ENCODE assay signal across 8 mouse cellular contexts in genomic region chr4:34922177-34922870, GRCm38 (mm10). TPM values are rescaled to one million over a fixed set of nuclear protein-coding genes. Genes with fewer than 3 reads are reported as not detected.
DNase-seq lines count a peak whose midpoint lies in the region; ATAC-seq and TF ChIP-seq lines count a peak whose summit lies in the region.

No protein-coding gene starts in this region.

- no peaks in the 10 kb centered on the region for H3K9me3 ChIP-seq in liver, embryonic 12.5 days (replicated peaks)
- no peaks in the 10 kb centered on the region for H3K9me3 ChIP-seq in hindbrain, embryonic 13.5 days
- H3K9me3 ChIP-seq in neural tube, embryonic 12.5 days, result no peaks in the 10 kb centered on the region

- TF ChIP-seq POLR2A in liver, adult 2 months (IDR thresholded peaks at IDR 0.05; ENCODE audit: extremely low read depth, insufficient read depth, low read length), result no peak

- no peaks in the 10 kb centered on the region for H3K36me3 ChIP-seq in liver, adult 2 months (ENCODE audit: control insufficient read depth, insufficient read depth, low read length)
- H3K36me3 ChIP-seq in liver, embryonic 12.5 days, result no peaks in the 10 kb centered on the region
- no peaks in the 10 kb centered on the region for H3K36me3 ChIP-seq in hindbrain, embryonic 13.5 days
- H3K36me3 ChIP-seq in neural tube, embryonic 12.5 days, result no peaks in the 10 kb centered on the region

- no peak for ATAC-seq in liver, embryonic 12.5 days
- ATAC-seq in hindbrain, embryonic 13.5 days (ENCODE audit: low FRiP score), result peak; percentile 57; the same call in 1 of the 2 replicates
- peak; percentile 63; the same call in 1 of the 2 replicates for ATAC-seq in neural tube, embryonic 12.5 days (ENCODE audit: low FRiP score, low read depth)

- no peak overlapping the region for H3K27ac ChIP-seq in liver, adult 2 months (replicated peaks; ENCODE audit: insufficient read depth, low read depth, low read length)
- no peak overlapping the region for H3K27ac ChIP-seq in liver, embryonic 12.5 days
- no peak overlapping the region for H3K27ac ChIP-seq in hindbrain, embryonic 13.5 days
- H3K27ac ChIP-seq in neural tube, embryonic 12.5 days, result no peak overlapping the region

- DNase-seq in liver, adult 2 months (ENCODE audit: extremely low read depth, low read depth, low spot score), result peak; percentile 55
- peak; percentile 84 for DNase-seq in ZHBTc4 (ENCODE audit: low read depth, low spot score)
- DNase-seq in embryo, embryonic 10.5 days (ENCODE audit: low spot score), result peak; percentile 85
- DNase-seq in left cerebral cortex, adult 18-20 months (ENCODE audit: low spot score in 2 of 2), result peak; percentile 42 to 43
- no peak for DNase-seq in ovary, postnatal 36 days (ENCODE audit: low spot score)

- H3K9ac ChIP-seq in liver, adult 2 months (ENCODE audit: low read depth, low read length), result no peak overlapping the region
- H3K9ac ChIP-seq in liver, embryonic 12.5 days, result no peak overlapping the region
- no peak overlapping the region for H3K9ac ChIP-seq in hindbrain, embryonic 13.5 days
- no peak overlapping the region for H3K9ac ChIP-seq in neural tube, embryonic 12.5 days

- peak; percentile 67 for TF ChIP-seq CTCF in liver, adult 2 months (IDR thresholded peaks at IDR 0.05; ENCODE audit: low read depth, low read length)

- no peak overlapping the region for H3K4me2 ChIP-seq in liver, embryonic 12.5 days
- no peak overlapping the region for H3K4me2 ChIP-seq in hindbrain, embryonic 13.5 days
- no peak overlapping the region for H3K4me2 ChIP-seq in neural tube, embryonic 12.5 days (replicated peaks)

- 49% methylated on average over 6 of the region's 6 CpGs for WGBS in liver, adult 2 months
- 55% methylated on average over 6 of the region's 6 CpGs for WGBS in liver, embryonic 12.5 days (ENCODE audit: insufficient replicate concordance)
- 69% methylated on average over 6 of the region's 6 CpGs for WGBS in hindbrain, embryonic 13.5 days
- WGBS in neural tube, embryonic 12.5 days, result 67% methylated on average over 6 of the region's 6 CpGs

- H3K4me1 ChIP-seq in liver, adult 2 months (ENCODE audit: control insufficient read depth, insufficient read depth, low read length), result no peaks in the 10 kb centered on the region
- no peaks in the 10 kb centered on the region for H3K4me1 ChIP-seq in liver, embryonic 12.5 days
- H3K4me1 ChIP-seq in hindbrain, embryonic 13.5 days (replicated peaks), result no peaks in the 10 kb centered on the region
- 0 out of 2 replicates have a peak, but pooled peaks cover 4% of the 10 kb centered on the region for H3K4me1 ChIP-seq in neural tube, embryonic 12.5 days

- H3K79me2 ChIP-seq in liver, adult 2 months (ENCODE audit: control insufficient read depth, insufficient read depth, low read length), result no peaks in the 10 kb centered on the region

- no peaks in the 10 kb centered on the region for H3K27me3 ChIP-seq in liver, adult 2 months (ENCODE audit: control insufficient read depth, insufficient read depth, low read length)
- H3K27me3 ChIP-seq in liver, embryonic 12.5 days (replicated peaks), result peaks cover 4% of the 10 kb centered on the region; the same call in 1 of the 2 replicates
- no peaks in the 10 kb centered on the region for H3K27me3 ChIP-seq in hindbrain, embryonic 13.5 days
- H3K27me3 ChIP-seq in neural tube, embryonic 12.5 days (replicated peaks), result no peaks in the 10 kb centered on the region

- no peak overlapping the region for H3K4me3 ChIP-seq in liver, adult 2 months (ENCODE audit: insufficient read depth, low read depth, low read length)
- no peak overlapping the region for H3K4me3 ChIP-seq in liver, embryonic 12.5 days
- H3K4me3 ChIP-seq in hindbrain, embryonic 13.5 days, result no peak overlapping the region
- H3K4me3 ChIP-seq in neural tube, embryonic 12.5 days, result no peak overlapping the region

RNA-seq across cellular contexts. Expression of gene Cga, which starts 28.7 kb away (rescaled TPM):
- 0.46 TPM in 1 of 2 replicates, not detected in the other for total RNA-seq in liver, adult 2 months (2014; rRNA removed)
- polyA plus RNA-seq in liver, adult 2 months (2012; rRNA removed), result 0.46 and 0.88 TPM in 2 replicates
- 0.20 TPM in 1 of 2 replicates, not detected in the other for polyA plus RNA-seq in liver, embryonic 12.5 days (2016; fragmentation: Nextera tagmentation; extraction: Ambion mirVana)
- polyA plus RNA-seq in hindbrain, embryonic 13.5 days (2015; fragmentation: Nextera tagmentation; extraction: Ambion mirVana), result 0.50 TPM in 1 of 2 replicates, not detected in the other
- not detected for total RNA-seq in left cerebral cortex, adult 18-20 months (2021)
- polyA plus RNA-seq in neural tube, embryonic 12.5 days (2016; fragmentation: Nextera tagmentation; extraction: Ambion mirVana), result not detected in 2 replicates

RNA-seq across cellular contexts. Expression of gene Zfp292, which starts 39.6 kb away (rescaled TPM):
- 11.5 and 11.8 TPM in 2 replicates for total RNA-seq in liver, adult 2 months (2014; rRNA removed)
- 0.87 and 1.0 TPM in 2 replicates for polyA plus RNA-seq in liver, adult 2 months (2012; rRNA removed)
- polyA plus RNA-seq in liver, embryonic 12.5 days (2016; fragmentation: Nextera tagmentation; extraction: Ambion mirVana), result 7.1 and 7.9 TPM in 2 replicates
- 32.6 and 32.7 TPM in 2 replicates for polyA plus RNA-seq in hindbrain, embryonic 13.5 days (2015; fragmentation: Nextera tagmentation; extraction: Ambion mirVana)
- total RNA-seq in left cerebral cortex, adult 18-20 months (2021), result 10 to 100 TPM; 26.5 to 27.5 TPM
- polyA plus RNA-seq in neural tube, embryonic 12.5 days (2016; fragmentation: Nextera tagmentation; extraction: Ambion mirVana), result 32.6 and 34.7 TPM in 2 replicates
